Mouse (Mus musculus): ENCODE measurements around the gene Nrip1.

- TF ChIP-seq CTCF (IDR thresholded peaks at IDR 0.05; ENCODE audit: low read depth, low read length), result no peak
- TF ChIP-seq POLR2A (IDR thresholded peaks at IDR 0.05; ENCODE audit: borderline replicate concordance, low read depth, low read length), result no peak
These were observed 32.0 kb downstream of the Nrip1 start for GRCm38 (mm10) chr16:76341636-76342035.
